Mouse (Mus musculus) neural tube, embryonic 15.5 days (tissue): ENCODE measurements around the gene Gpx7. TPM values are rescaled to one million over a fixed set of nuclear protein-coding genes. Genes with fewer than 3 reads are reported as not detected.
A peak's percentile ranks its signal among the peaks of the same experiment; 100 is the strongest.

Experiments used
- ATAC-seq: fragments of 200-750 bp; cut with Nextera tagmentation; 2 replicates; pipeline ENCODE4 v1.8.0; 2017; ENCODE audit warnings: mild to moderate bottlenecking, moderate TSS enrichment, moderate library complexity; ENCODE audit not compliant: low FRiP score
- H3K27ac ChIP-seq: fragments of 300-500 bp; sonication (generic); replicated peaks from 2 replicates; pipeline ENCODE4 v1.5.1; 2015; ENCODE audit warnings: mild to moderate bottlenecking, inconsistent platforms
- H3K27me3 ChIP-seq: fragments of 300-500 bp; sonication (generic); replicated peaks from 2 replicates; pipeline ENCODE4 v1.6.1; 2015; ENCODE audit warnings: inconsistent platforms
- H3K36me3 ChIP-seq: fragments of 300-500 bp; sonication (generic); 2 replicates; pipeline ENCODE4 v1.6.1; 2015; ENCODE audit warnings: inconsistent platforms
- H3K4me1 ChIP-seq: fragments of 300-500 bp; sonication (generic); 2 replicates; pipeline ENCODE4 v1.6.1; 2015; ENCODE audit warnings: inconsistent platforms
- H3K4me2 ChIP-seq: fragments of 300-500 bp; sonication (generic); 2 replicates; pipeline ENCODE4 v1.6.1; 2015; ENCODE audit warnings: inconsistent platforms, mild to moderate bottlenecking, moderate library complexity
- H3K4me3 ChIP-seq: fragments of 300-500 bp; sonication (generic); replicated peaks from 2 replicates; pipeline ENCODE4 v1.5.1; 2015; ENCODE audit warnings: mild to moderate bottlenecking, inconsistent platforms
- H3K9ac ChIP-seq: fragments of 300-500 bp; sonication (generic); replicated peaks from 2 replicates; pipeline ENCODE4 v1.6.1; 2015; ENCODE audit warnings: mild to moderate bottlenecking, inconsistent platforms
- H3K9me3 ChIP-seq: fragments of 300-500 bp; sonication (generic); replicated peaks from 2 replicates; pipeline ENCODE4 v1.6.1; 2016; ENCODE audit warnings: inconsistent platforms
- WGBS: fragments of 180-500 bp; shearing (Covaris S2); methylation state at CpG from one replicate; pipeline ENCODE4 v1.1.7; 2015; ENCODE audit warnings: mixed read lengths; 5-methylcytosine and 5-hydroxymethylcytosine counted together
- polyA plus RNA-seq: library from polyadenylated mRNA; unstranded; fragments of >200 nt; fragmentation: Nextera tagmentation; extraction: Ambion mirVana; gene quantifications from 2 replicates; pipeline ENCODE4 v1.2.1, GENCODE M21; 2015

Gene Gpx7
- polyA plus RNA-seq, 1 experiment from 2014 or later = 36.9 TPM

- H3K27me3 ChIP-seq = peaks cover 11% of the 10 kb centered on the region
- 4% methylated on average over 18 of the region's 18 CpGs for WGBS
- H3K4me1 ChIP-seq = peaks cover 23% of the 10 kb centered on the region
- peak overlapping the region; percentile 39 for H3K4me3 ChIP-seq
- H3K4me2 ChIP-seq = peak overlapping the region; percentile 75
- no peaks in the 10 kb centered on the region for H3K36me3 ChIP-seq
- peak; percentile 62 for ATAC-seq
- H3K9ac ChIP-seq = peak overlapping the region; percentile 51
- H3K27ac ChIP-seq = peak overlapping the region; percentile 78
- no peaks in the 10 kb centered on the region for H3K9me3 ChIP-seq
Measured at GRCm38 (mm10) chr4:108387681-108388253, 19.0 kb downstream of the Gpx7 start.

DNA sequence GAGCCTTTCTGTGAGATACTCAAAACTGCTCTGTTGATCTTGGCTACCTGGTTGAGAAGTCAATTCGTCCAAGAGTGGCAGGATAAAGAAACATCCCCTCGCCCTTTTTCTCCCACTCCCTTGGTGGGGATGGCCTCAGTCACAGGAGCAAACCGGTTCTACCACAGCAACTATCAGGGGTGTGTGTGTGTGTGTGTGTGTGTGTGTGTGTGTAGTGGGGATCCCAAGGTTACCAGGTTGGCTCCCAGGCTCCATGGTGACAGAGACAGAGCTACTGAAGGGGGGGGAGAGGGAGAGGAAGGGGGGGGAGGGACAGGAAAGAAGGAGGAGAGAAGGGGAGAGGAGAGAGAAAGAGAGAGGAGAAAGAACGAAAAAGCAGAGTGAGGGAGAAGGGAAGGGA lies 19.7 kb downstream of the Gpx7 start:
- peak overlapping the region; percentile 75 for H3K4me2 ChIP-seq
- peaks cover 15% of the 10 kb centered on the region for H3K27me3 ChIP-seq
- H3K27ac ChIP-seq = peak overlapping the region; percentile 78; the same call in 1 of the 2 replicates
- H3K9ac ChIP-seq = no peak overlapping the region
- H3K4me1 ChIP-seq = peaks cover 23% of the 10 kb centered on the region
- H3K36me3 ChIP-seq = no peaks in the 10 kb centered on the region
- 38% methylated on average over 4 of the region's 4 CpGs for WGBS
- no peaks in the 10 kb centered on the region for H3K9me3 ChIP-seq
- peak overlapping the region; percentile 39; the same call in 1 of the 2 replicates for H3K4me3 ChIP-seq
- ATAC-seq = peak; percentile 30; the same call in 1 of the 2 replicates

- ATAC-seq = no peak
- Histone ChIP-seq H3K27me3 (peaks cover 15% of the 10 kb centered on the region), H3K4me3 (no peak overlapping the region), H3K36me3 (no peaks in the 10 kb centered on the region), H3K27ac (no peak overlapping the region), H3K9ac (no peak overlapping the region), H3K4me2 (no peak overlapping the region), H3K9me3 (no peaks in the 10 kb centered on the region), H3K4me1 (peaks cover 23% of the 10 kb centered on the region)
- WGBS = 32% methylated on average over 1 of the region's 1 CpGs
Measured at GRCm38 (mm10) chr4:108386087-108386486, 20.7 kb downstream of the Gpx7 start.

- H3K9me3 ChIP-seq = no peaks in the 10 kb centered on the region
- H3K4me2 ChIP-seq = peak within 1 kb of the TSS; percentile 84
- H3K27ac ChIP-seq = no peak within 1 kb of the TSS
- H3K36me3 ChIP-seq = no peaks in the 10 kb centered on the region
- H3K4me1 ChIP-seq = peaks cover 22% of the 10 kb centered on the region
- H3K27me3 ChIP-seq = peaks cover 15% of the 10 kb centered on the region
- WGBS = 1% methylated on average over 55 of the region's 55 CpGs
- H3K4me3 ChIP-seq = peak within 1 kb of the TSS; percentile 51
- ATAC-seq = peak; percentile 66
- H3K9ac ChIP-seq = peak within 1 kb of the TSS; percentile 51
Measured at GRCm38 (mm10) chr4:108383183-108383714, 23.5 kb downstream of the Gpx7 start, which contains the start of gene Shisal2a. Shisal2a (minus strand) TSS chr4:108383349.

DNA sequence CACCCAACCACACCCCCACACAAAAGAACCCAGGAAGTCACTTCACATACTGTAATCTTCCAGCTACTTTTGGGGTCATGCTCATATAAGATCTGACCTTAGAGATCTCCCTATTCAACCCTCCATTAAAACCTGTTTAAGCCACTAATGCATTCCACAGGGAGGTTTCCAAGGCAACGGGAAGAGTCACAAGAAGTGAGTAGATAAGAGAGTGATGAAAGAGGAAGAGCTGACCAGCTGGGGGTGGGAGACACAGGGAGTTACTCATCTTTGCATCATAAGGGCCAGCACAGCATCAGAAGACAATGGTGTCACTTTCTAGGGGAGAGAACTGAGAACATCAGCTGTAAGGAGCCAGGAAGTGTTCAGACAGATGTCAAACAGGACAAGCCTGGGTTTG lies 26.6 kb downstream of the Gpx7 start:
- no peak overlapping the region for H3K4me3 ChIP-seq
- WGBS = 28% methylated on average over 1 of the region's 1 CpGs
- no peaks in the 10 kb centered on the region for H3K36me3 ChIP-seq
- H3K9me3 ChIP-seq = no peaks in the 10 kb centered on the region
- ATAC-seq = no peak
- H3K9ac ChIP-seq = no peak overlapping the region
- H3K4me1 ChIP-seq = peaks cover 7% of the 10 kb centered on the region
- no peak overlapping the region for H3K27ac ChIP-seq
- H3K27me3 ChIP-seq = peaks cover 15% of the 10 kb centered on the region
- no peak overlapping the region for H3K4me2 ChIP-seq

GRCm38 (mm10) chr4:108379476-108379875 lies 27.3 kb downstream of the Gpx7 start:
- Histone ChIP-seq H3K36me3 (no peaks in the 10 kb centered on the region), H3K9ac (no peak overlapping the region), H3K9me3 (no peaks in the 10 kb centered on the region), H3K27ac (no peak overlapping the region), H3K4me1 (peaks cover 7% of the 10 kb centered on the region), H3K27me3 (peaks cover 12% of the 10 kb centered on the region), H3K4me2 (no peak overlapping the region), H3K4me3 (no peak overlapping the region)
- no peak for ATAC-seq
- WGBS = 85% methylated on average over 3 of the region's 3 CpGs

GRCm38 (mm10) chr4:108372166-108372565 lies 34.6 kb downstream of the Gpx7 start:
- no peaks in the 10 kb centered on the region for H3K4me1 ChIP-seq
- H3K4me2 ChIP-seq = no peak overlapping the region
- no peaks in the 10 kb centered on the region for H3K27me3 ChIP-seq
- 78% methylated on average over 3 of the region's 3 CpGs for WGBS
- ATAC-seq = no peak
- H3K9me3 ChIP-seq = no peaks in the 10 kb centered on the region
- H3K9ac ChIP-seq = no peak overlapping the region
- no peaks in the 10 kb centered on the region for H3K36me3 ChIP-seq
- H3K27ac ChIP-seq = no peak overlapping the region
- no peak overlapping the region for H3K4me3 ChIP-seq

DNA sequence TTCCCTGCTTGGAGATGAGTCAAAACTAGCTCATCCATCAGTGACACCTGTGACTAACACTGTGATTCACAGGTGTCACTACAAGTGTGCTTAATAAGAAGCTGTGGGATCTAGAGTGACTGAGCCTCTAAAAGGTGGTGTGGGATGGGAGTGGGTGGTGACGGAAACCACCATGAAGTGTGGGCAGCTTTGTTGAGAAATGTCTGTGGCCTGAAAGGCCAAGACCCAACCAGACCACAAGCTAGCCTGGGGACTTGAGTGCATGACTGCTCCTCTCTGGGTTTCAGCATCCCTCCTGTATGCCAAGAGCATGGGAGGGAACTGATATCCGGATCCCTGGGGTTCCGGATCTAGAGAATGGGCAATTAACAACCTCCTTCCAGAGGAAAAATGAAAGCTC lies 35.3 kb downstream of the Gpx7 start:
- Histone ChIP-seq H3K9ac (no peak overlapping the region), H3K27ac (no peak overlapping the region), H3K4me3 (no peak overlapping the region), H3K27me3 (no peaks in the 10 kb centered on the region), H3K4me2 (no peak overlapping the region), H3K36me3 (no peaks in the 10 kb centered on the region), H3K9me3 (no peaks in the 10 kb centered on the region), H3K4me1 (no peaks in the 10 kb centered on the region)
- WGBS = 94% methylated on average over 3 of the region's 3 CpGs
- no peak for ATAC-seq

DNA sequence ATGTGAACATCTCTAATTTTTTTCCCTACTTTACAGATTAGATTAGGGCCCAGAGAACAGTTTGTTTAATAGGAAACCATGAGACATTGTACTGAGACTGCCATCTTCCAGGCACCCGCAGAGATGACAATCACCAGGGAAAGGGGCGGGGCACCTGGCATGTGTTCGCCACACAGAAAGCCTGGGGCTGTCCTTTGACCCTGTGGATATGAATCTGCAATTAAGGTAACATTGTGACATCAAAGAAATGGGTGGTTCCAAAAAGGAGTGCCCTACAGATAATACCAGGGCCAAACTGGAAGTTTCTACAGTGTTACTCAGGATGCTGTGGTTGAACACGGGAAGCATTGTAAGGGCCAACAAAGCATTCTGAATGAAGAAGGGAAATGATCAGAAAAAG lies 36.4 kb downstream of the Gpx7 start:
- H3K9me3 ChIP-seq = no peaks in the 10 kb centered on the region
- H3K9ac ChIP-seq = no peak overlapping the region
- H3K27me3 ChIP-seq = no peaks in the 10 kb centered on the region
- H3K27ac ChIP-seq = no peak overlapping the region
- H3K4me2 ChIP-seq = no peak overlapping the region
- no peaks in the 10 kb centered on the region for H3K36me3 ChIP-seq
- H3K4me1 ChIP-seq = no peaks in the 10 kb centered on the region
- 61% methylated on average over 4 of the region's 4 CpGs for WGBS
- no peak overlapping the region for H3K4me3 ChIP-seq
- ATAC-seq = no peak

DNA sequence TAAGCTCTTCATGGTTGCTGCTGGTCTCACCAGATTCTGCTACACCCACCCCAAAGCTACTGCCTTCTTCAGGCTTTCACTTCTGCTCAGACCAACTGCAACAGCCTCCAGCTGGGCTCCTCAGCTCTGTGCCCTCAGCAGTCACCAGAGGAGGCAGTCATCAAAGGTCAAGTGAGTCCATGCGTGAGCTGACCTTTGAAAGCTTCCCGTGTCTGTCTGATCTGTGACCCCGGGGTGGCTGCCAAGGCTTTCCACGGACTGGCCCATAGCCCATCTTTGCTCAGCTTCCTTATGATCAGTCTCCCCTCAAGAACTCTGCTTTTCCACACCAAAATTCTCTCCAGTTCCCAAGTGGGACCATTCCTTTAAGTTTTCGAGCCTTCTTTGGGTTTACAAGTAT lies 37.5 kb downstream of the Gpx7 start:
- Histone ChIP-seq H3K36me3 (no peaks in the 10 kb centered on the region), H3K4me1 (0 out of 2 replicates have a peak, but pooled peaks cover under 1% of the 10 kb centered on the region), H3K27ac (no peak overlapping the region), H3K9ac (no peak overlapping the region), H3K9me3 (no peaks in the 10 kb centered on the region), H3K4me3 (no peak overlapping the region), H3K4me2 (no peak overlapping the region), H3K27me3 (no peaks in the 10 kb centered on the region)
- WGBS = 31% methylated on average over 5 of the region's 5 CpGs
- ATAC-seq = no peak

DNA sequence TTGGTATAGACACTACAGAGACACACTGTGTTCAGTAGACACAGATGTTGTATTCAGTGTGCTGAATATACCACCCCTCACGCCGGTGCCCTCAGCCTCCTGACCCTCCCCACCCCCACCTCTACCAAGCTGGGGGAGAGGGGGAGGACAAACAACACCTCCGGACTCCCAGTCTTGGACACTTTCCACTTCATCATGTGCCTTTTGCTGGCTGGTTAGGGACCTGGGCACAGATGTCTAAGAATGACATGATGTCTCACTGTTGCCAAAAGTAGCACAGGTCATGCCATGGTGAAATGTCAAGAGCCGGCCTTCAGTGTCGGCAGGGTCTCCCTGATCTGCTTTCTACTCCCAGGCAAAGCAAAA lies 42.7 kb downstream of the Gpx7 start:
- Histone ChIP-seq H3K36me3 (no peaks in the 10 kb centered on the region), H3K9ac (no peak overlapping the region), H3K9me3 (no peaks in the 10 kb centered on the region), H3K4me2 (no peak overlapping the region), H3K4me3 (no peak overlapping the region), H3K27ac (no peak overlapping the region), H3K4me1 (peaks cover 42% of the 10 kb centered on the region), H3K27me3 (no peaks in the 10 kb centered on the region)
- 11% methylated on average over 5 of the region's 5 CpGs for WGBS
- ATAC-seq = no peak

GRCm38 (mm10) chr4:108363355-108364110 lies 43.2 kb downstream of the Gpx7 start:
- peak overlapping the region; percentile 36; the same call in 1 of the 2 replicates for H3K4me2 ChIP-seq

More at GRCm38 (mm10) chr4:108363355-108364110, 43.2 kb downstream of the Gpx7 start:
- Histone ChIP-seq H3K9ac (no peak overlapping the region), H3K27ac (0 out of 2 replicates have a peak overlapping the region, but pooled peaks have one; percentile 61), H3K9me3 (no peaks in the 10 kb centered on the region), H3K4me1 (peaks cover 48% of the 10 kb centered on the region), H3K36me3 (no peaks in the 10 kb centered on the region), H3K27me3 (no peaks in the 10 kb centered on the region), H3K4me3 (no peak overlapping the region)
- WGBS = 25% methylated on average over 7 of the region's 7 CpGs
- no peak for ATAC-seq
